Mouse (Mus musculus) E14TG2a.4 (cell line): ENCODE data around the gene Ranbp6.

Experiments
- CTCF ChIP-seq: conservative IDR thresholded peaks from 2 replicates; pipeline ENCODE4 v1.5.1; 2014; ENCODE audit warnings: low read length
- NANOG ChIP-seq: IDR thresholded peaks from 2 replicates; pipeline ENCODE4 v1.6.1; 2014; ENCODE audit warnings: borderline replicate concordance, low read length, mixed read lengths
- POU5F1 ChIP-seq: IDR thresholded peaks from 2 replicates; pipeline ENCODE4 v1.6.1; 2014; ENCODE audit warnings: low read length, borderline replicate concordance

DNA sequence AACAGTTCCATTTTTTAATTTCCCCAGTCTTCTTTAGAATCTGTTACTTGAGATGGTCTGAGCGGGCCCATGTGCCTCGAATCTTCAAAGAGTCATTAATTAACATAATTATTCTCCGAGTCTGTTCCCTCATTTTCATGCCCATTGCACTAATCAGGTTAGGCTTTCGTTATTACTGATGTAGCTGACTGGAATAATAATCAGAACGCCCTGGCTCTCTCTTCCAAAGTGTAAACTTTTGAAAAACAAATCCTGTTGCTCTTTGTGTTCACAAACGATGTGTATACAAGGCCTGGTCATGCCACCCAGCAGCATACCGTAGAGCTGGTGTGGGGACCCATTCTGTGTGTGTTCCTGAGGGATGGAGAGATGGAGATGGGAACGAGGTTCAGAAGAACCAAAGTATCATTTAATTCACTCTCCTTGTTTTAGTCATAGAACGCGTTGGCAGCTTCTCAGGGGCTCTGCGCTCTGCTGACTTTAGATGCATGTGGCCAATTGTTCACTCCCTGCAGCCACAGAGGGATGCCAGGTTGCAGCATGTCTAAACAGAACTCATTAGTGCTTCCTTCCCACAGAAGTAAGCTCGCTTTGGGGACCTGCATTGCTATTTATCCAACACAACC lies 31.4 kb upstream of the Ranbp6 start:
- TF ChIP-seq CTCF = no peak
- TF ChIP-seq POU5F1 = no peak
- TF ChIP-seq NANOG = no peak
